Mouse (Mus musculus) A20 (cell line): ENCODE data around the gene C2cd4d.

Experiments used
- DNase-seq: peaks from one replicate; pipeline ENCODE4 v3.0.0-alpha.2; 2011; ENCODE audit warnings: low read depth, low spot score

Gene C2cd4d

GRCm38 (mm10) chr3:94377028-94377923 is 15.0 kb downstream of the C2cd4d start:
- DNase-seq = no peak

- DNase-seq = no peak
Observed at GRCm38 (mm10) chr3:94379831-94380510, 17.7 kb downstream of the C2cd4d start.

DNA sequence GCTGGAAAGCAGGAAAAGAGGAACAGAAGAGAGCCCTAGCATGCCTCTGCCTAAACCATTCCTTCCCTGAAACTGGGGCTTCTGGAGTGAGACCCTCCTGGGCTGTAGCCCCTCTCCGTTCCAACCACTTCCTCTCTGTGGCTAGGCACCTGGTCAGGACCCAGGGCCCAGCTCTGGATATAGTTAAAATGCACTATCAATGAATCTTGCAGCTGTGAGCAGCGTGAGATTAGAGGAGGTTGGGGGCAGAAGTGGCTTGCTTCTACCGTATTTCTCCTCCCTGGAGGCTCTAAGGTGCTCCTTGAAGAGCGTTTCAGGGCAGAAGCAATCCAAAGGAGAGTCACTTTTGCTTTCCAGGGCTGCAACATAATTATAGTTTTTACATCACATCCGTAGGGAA is 20.1 kb downstream of the C2cd4d start:
- peak; percentile 10 for DNase-seq

DNA sequence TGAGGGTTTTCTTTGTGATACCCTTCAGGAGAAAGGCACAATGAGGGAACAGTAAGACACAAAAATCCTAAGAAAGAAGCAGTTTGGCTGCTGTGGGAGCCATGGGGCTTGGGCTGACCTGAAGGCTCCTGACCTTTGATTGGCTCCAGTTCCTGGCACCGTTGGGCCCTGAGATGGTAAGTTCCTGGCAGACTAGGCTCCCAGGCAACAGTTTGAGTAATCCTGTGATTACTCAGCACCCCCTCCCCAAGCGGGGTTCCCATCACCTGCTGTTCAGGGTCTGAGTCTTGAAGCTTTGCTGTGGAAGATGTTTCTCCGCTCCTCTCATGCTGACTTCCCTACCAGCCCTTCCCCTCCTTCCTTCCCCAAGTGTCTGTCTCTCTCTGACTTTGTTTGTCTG is 21.2 kb downstream of the C2cd4d start:
- DNase-seq = no peak

DNA sequence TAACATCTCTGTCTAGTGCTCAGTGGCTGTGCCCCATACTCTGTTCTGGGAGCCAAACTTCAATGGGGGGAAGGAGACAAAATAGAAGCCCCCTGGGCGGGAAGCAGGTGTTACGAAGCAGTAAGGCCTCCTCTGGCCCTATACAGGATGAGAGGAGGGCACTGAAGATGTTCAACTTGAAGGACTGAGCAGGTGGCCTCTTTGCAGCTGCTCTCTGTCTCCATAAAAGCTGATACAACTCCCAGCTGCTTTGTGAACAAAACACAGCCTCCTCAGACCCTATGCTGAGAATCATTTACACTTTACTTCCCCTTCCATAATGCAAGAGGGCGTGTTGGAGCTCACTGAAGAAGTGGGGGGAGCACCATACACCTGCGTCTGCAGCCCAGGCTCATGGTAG is 24.4 kb downstream of the C2cd4d start:
- peak; percentile 72 for DNase-seq

DNA sequence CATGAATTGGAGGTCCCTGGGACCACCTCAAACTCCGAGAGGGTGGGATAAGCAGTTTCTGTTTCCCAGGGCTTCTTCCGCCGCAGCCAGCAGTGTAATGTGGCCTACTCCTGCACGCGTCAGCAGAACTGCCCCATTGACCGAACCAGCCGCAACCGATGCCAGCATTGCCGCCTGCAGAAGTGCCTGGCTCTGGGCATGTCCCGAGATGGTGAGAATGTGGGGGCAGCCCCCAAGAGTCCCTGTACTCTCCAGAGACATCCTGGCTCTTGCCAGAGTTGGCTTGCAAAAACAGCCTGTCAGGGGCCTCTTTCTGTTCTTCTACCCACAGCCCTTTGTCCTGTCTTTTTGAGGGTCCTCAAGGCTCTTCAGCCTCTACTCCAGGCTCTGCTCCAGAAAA is 25.2 kb downstream of the C2cd4d start:
- DNase-seq = no peak

GRCm38 (mm10) chr3:94388047-94388446 is 25.8 kb downstream of the C2cd4d start:
- DNase-seq = no peak

- DNase-seq = no peak
Observed at GRCm38 (mm10) chr3:94389420-94389819, 27.2 kb downstream of the C2cd4d start.

DNA sequence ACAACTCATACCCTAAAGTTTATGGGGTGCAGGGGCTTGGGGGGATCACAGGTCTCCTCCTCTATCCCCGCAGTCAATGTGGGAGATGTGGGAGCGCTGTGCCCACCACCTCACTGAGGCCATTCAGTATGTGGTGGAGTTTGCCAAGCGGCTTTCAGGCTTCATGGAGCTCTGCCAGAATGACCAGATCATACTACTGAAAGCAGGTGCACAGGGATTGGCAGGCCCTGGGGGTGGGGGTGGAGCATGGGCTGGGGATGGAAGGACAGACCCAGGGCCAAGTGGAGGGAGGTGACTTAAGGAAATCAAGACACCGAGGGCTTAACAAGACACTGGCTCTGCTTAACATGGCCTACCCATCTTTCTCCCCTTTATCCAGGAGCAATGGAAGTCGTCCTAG is 28.8 kb downstream of the C2cd4d start:
- DNase-seq = no peak

DNA sequence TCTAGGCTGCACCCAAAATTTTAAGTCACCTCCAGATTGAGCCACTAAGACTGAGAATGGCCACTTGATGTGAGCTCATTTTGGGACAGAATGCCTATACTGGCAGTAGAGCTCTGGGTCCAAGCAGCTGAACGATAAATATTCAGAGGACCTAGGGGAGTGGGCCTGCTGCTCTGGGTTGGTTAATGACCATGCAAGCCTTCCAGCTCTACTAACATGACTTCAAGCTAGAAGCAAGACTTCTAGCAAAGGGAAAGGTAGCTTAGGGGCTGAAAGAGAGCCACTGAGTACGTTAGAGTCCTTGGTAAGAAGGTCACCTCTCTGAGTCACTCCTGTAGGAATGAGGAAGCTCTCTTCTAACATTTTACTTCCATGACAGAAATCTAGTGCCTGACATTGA is 29.9 kb downstream of the C2cd4d start:
- DNase-seq = no peak

DNA sequence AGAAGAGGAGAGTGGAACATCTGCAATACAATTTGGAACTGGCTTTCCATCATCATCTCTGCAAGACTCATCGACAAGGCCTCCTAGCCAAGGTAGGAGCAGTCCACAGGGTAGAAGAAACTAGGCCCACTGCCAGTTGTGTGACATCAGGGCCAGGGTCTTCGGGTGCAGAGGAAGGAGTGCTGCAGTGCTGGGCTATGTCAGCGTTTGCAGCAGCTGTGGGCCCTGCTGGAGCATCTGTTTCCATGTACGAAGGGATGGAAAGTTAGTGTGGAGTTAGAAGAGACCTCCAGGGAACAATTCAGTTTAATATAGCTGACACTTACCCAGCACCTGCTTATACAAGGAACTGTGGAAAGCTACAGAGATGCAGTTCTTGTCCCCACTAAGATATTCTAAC is 30.8 kb downstream of the C2cd4d start:
- no peak for DNase-seq

DNA sequence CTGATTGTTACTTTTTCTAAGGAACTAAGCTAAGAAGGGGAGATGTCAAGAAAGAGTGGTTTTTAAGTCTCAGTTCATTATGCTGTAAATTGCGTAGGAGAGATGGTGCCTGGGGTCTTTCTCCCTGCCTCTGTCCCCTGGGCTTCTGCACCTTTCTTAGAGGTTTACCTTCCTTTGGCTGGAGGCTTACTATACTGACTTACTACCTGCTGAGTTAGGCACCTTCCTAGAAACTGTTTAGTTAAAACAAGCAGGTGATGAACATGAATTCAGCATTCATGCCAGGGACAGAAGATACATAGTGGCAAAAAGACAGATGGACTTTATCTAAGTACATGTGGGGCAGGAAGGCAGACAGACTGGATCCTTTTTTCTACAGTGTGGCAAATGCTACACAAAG is 34.1 kb downstream of the C2cd4d start:
- no peak for DNase-seq

GRCm38 (mm10) chr3:94396851-94397250 is 34.6 kb downstream of the C2cd4d start:
- no peak for DNase-seq

DNA sequence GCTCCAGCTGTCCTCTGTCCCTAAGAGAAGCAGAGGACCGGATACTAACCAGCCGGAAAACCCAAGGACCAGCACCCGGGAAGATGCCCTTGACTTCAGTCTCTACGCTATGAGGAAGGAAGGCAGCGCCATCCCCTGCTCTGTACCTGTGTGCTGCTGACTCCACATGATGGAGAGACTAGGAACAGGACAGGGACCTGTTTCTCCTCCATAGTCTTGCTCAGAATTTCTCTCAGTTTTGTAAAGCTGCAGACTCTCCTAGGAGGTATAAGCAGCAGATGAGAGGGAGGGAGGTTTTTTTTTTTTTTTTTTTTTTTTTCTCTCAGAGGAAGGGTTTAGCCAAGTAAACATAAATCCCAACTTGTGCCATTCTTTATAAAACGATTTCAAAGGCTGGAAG is 36.0 kb downstream of the C2cd4d start, which contains the start of gene Lingo4:
Gene Lingo4, plus strand, starts transcription at position 301 of the 400 bp plus-strand sequence.
- no peak for DNase-seq

DNA sequence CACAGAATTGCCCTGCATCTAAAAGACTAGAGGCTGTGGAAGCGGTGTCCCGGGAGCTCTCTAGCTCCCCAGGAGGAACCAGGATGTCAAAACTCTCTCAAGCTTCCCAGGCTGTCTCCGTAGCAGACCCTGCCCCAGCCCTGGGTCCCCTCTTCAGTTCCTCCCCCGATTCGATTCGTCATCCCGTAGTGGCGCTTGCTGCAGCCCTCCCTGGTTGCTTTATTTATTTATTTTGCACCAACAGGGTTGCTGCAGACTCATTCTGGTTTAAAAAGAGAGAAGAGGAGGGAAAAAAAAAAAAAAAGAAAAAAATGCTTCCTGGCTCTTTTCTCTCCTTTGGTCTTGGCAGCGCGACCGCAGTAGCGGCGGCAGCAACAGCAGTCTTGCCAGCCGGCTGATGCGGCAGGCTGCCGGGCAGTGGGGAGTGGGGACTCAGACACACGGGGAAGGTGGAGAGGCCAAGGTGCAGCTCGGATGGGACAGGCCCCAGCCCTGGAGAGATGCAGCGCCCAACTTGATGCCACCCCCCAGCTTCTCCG is 36.8 kb downstream of the C2cd4d start:
- DNase-seq = no peak

DNA sequence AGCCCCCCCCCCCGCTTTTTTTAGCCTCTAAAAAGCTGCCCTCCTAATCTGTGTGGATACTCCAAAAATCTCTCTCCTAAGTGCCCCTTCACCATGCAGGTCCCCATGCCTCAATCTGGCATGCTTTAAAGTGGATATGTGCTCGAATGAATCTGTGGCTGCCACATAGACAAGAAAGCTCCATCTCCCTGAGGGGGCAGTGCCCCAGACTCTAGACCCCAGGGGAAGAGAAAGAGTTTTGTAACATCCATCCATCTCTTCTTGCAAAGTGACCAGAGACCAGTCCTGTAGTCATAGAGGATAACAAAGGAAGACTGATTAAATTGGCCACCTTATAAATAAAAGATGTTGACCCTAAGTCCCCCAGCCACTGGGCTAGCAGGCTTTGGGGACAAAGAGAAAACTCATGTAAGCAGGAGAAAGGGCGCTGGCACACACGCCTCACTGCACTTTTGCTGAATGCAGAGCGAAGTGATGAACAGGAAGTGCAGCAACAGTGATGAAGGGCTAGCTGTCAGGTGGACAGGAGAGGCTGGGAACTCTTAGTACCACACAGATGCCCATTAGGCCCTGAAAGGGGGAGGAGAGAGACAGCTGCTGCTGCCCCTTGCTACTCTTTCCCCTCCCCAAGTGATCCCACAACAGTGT is 37.5 kb downstream of the C2cd4d start:
- no peak for DNase-seq

GRCm38 (mm10) chr3:94402451-94402850 is 40.2 kb downstream of the C2cd4d start:
- DNase-seq = no peak

- DNase-seq = no peak
Observed at GRCm38 (mm10) chr3:94404366-94405054, 42.3 kb downstream of the C2cd4d start.

DNA sequence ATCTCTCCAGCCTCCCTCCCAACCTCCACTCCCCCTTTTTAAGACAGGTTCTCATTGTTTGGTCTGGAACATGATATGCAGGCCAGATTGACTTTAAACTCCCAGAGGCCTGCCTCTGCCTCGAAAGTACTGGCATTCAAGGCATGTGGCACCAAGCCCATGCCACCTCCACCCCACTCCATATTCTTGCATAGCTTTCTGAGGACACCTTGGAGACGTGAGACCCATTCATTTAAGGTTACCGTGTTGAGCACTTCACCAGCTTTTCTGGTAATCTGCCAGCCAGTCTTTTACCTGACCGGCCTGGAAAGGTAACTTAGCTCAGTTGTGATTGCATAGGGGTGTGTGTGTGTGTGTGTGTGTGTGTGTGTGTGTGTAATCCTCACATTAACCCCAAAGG is 43.3 kb downstream of the C2cd4d start:
- DNase-seq = no peak

GRCm38 (mm10) chr3:94412530-94412929 is 50.3 kb downstream of the C2cd4d start:
- DNase-seq = no peak

- no peak for DNase-seq
Observed at GRCm38 (mm10) chr3:94413031-94413679, 50.9 kb downstream of the C2cd4d start, which contains the start of gene Tdrkh. Gene Tdrkh, plus strand, starts transcription at chr3:94413273.
